In genomic region chr6:72788892-72789699, GRCm38 (mm10) we compare ENCODE assay signal across 8 mouse cellular contexts. TPM values are rescaled to one million over a fixed set of nuclear protein-coding genes. Genes with fewer than 3 reads are reported as not detected.
DNase-seq lines count a peak whose midpoint lies in the region; ATAC-seq and TF ChIP-seq lines count a peak whose summit lies in the region.

Gene Tcf7l1 (minus strand): TSS chr6:72789254.

- peak within 1 kb of the TSS; percentile 91 for H3K27ac ChIP-seq in heart, embryonic 13.5 days (replicated peaks)
- peak within 1 kb of the TSS; percentile 96 for H3K27ac ChIP-seq in kidney, postnatal 0 days
- peak within 1 kb of the TSS; percentile 64 for H3K27ac ChIP-seq in liver, adult 2 months (replicated peaks; ENCODE audit: insufficient read depth, low read depth, low read length)

- peak within 1 kb of the TSS; percentile 80 for H3K4me3 ChIP-seq in heart, embryonic 13.5 days
- peak within 1 kb of the TSS; percentile 96 for H3K4me3 ChIP-seq in kidney, postnatal 0 days (replicated peaks; ENCODE audit: low read depth, low read length)
- H3K4me3 ChIP-seq in liver, adult 2 months (ENCODE audit: insufficient read depth, low read depth, low read length), result peak within 1 kb of the TSS; percentile 77
- peak within 1 kb of the TSS; percentile 70 for H3K4me3 ChIP-seq in myocyte

- TF ChIP-seq CTCF in kidney, postnatal 0 days (IDR thresholded peaks at IDR 0.05; ENCODE audit: low read depth), result peak; percentile 98
- peak; percentile 98 for TF ChIP-seq CTCF in liver, adult 2 months (IDR thresholded peaks at IDR 0.05; ENCODE audit: low read depth, low read length)

- H3K4me2 ChIP-seq in heart, embryonic 13.5 days, result peak within 1 kb of the TSS; percentile 92
- peak within 1 kb of the TSS; percentile 61 for H3K4me2 ChIP-seq in kidney, postnatal 0 days (ENCODE audit: low read length)
- peak within 1 kb of the TSS; percentile 81 for H3K4me2 ChIP-seq in myocyte (ENCODE audit: low read depth)

- peak within 1 kb of the TSS; percentile 96 for H3K9ac ChIP-seq in heart, embryonic 13.5 days
- H3K9ac ChIP-seq in kidney, postnatal 0 days (ENCODE audit: low read depth, low read length), result peak within 1 kb of the TSS; percentile 90
- H3K9ac ChIP-seq in liver, adult 2 months (ENCODE audit: low read depth, low read length), result peak within 1 kb of the TSS; percentile 94

- H3K36me3 ChIP-seq in heart, embryonic 13.5 days, result peaks cover 15% of the 10 kb centered on the region
- H3K36me3 ChIP-seq in kidney, postnatal 0 days (ENCODE audit: insufficient read depth, low read length), result no peaks in the 10 kb centered on the region
- H3K36me3 ChIP-seq in liver, adult 2 months (ENCODE audit: control insufficient read depth, insufficient read depth, low read length), result no peaks in the 10 kb centered on the region
- no peaks in the 10 kb centered on the region for H3K36me3 ChIP-seq in myocyte (ENCODE audit: control insufficient read depth, insufficient read depth)

- 0 out of 2 replicates have a peak, but pooled peaks cover 7% of the 10 kb centered on the region for H3K27me3 ChIP-seq in heart, embryonic 13.5 days (replicated peaks)
- H3K27me3 ChIP-seq in kidney, postnatal 0 days (ENCODE audit: insufficient read depth, low read length), result no peaks in the 10 kb centered on the region
- H3K27me3 ChIP-seq in liver, adult 2 months (ENCODE audit: control insufficient read depth, insufficient read depth, low read length), result no peaks in the 10 kb centered on the region
- H3K27me3 ChIP-seq in myocyte (ENCODE audit: control insufficient read depth, insufficient read depth, insufficient read length), result no peaks in the 10 kb centered on the region

- 0% methylated on average over 68 of the region's 80 CpGs for WGBS in heart, embryonic 13.5 days
- under 1% methylated on average over 78 of the region's 80 CpGs for WGBS in kidney, postnatal 0 days
- WGBS in liver, adult 2 months, result under 1% methylated on average over 72 of the region's 80 CpGs

- TF ChIP-seq POLR2A in liver, adult 2 months (IDR thresholded peaks at IDR 0.05; ENCODE audit: extremely low read depth, insufficient read depth, low read length), result peak; percentile 39; the same call in 1 of the 2 replicates
- peak; percentile 89 for TF ChIP-seq POLR2A in myocyte (IDR thresholded peaks at IDR 0.05; ENCODE audit: insufficient read length, low read depth)

- H3K9me3 ChIP-seq in heart, embryonic 13.5 days, result no peaks in the 10 kb centered on the region
- H3K9me3 ChIP-seq in kidney, postnatal 0 days (replicated peaks; ENCODE audit: low read length), result no peaks in the 10 kb centered on the region

- no peaks in the 10 kb centered on the region for H3K79me2 ChIP-seq in liver, adult 2 months (ENCODE audit: control insufficient read depth, insufficient read depth, low read length)
- peaks cover 27% of the 10 kb centered on the region for H3K79me2 ChIP-seq in myocyte (ENCODE audit: control insufficient read depth, insufficient read depth)

- ATAC-seq in heart, embryonic 13.5 days (ENCODE audit: extremely low read depth, insufficient number of reproducible peaks, low FRiP score, low TSS enrichment), result peak; percentile 83
- peak; percentile 91 for ATAC-seq in kidney, postnatal 0 days (replicated peaks; ENCODE audit: low FRiP score, low read depth)

- peak; percentile 87 for DNase-seq in B cell, adult 2 months
- peak; percentile 46 for DNase-seq in brain, embryonic 18.5 days (ENCODE audit: low read depth, low spot score)
- DNase-seq in fibroblast of lung, adult 2 months (ENCODE audit: low read depth), result peak; percentile 78
- DNase-seq in kidney, postnatal 0 days (ENCODE audit: low spot score), result peak; percentile 96
- DNase-seq in liver, adult 2 months (ENCODE audit: extremely low read depth, low read depth, low spot score), result peak; percentile 66
- DNase-seq in spleen, postnatal 4 days (ENCODE audit: low spot score in 2 of 2), result peak; percentile 75 to 91

- peak within 1 kb of the TSS; percentile 91 for H3ac ChIP-seq in myocyte (ENCODE audit: control insufficient read depth, insufficient read length)

- H3K4me1 ChIP-seq in heart, embryonic 13.5 days, result peaks cover 18% of the 10 kb centered on the region
- 0 out of 2 replicates have a peak, but pooled peaks cover 4% of the 10 kb centered on the region for H3K4me1 ChIP-seq in kidney, postnatal 0 days (replicated peaks; ENCODE audit: insufficient read depth, low read length)
- H3K4me1 ChIP-seq in liver, adult 2 months (ENCODE audit: control insufficient read depth, insufficient read depth, low read length), result no peaks in the 10 kb centered on the region

TF ChIP-seq in myocyte, 11 proteins besides CTCF, POLR2A, EP300 and RAD21:
- no peak for TF ChIP-seq CEBPB (IDR thresholded peaks at IDR 0.05; ENCODE audit: insufficient read depth, poor library complexity, severe bottlenecking)
- no peak for TF ChIP-seq E2F4 (IDR thresholded peaks at IDR 0.05; ENCODE audit: insufficient read depth)
- peak in 1 of 3 experiments; percentile 7 for TF ChIP-seq MYOG (IDR thresholded peaks at IDR 0.05; ENCODE audit: control insufficient read depth in 1 of 3, insufficient read depth in 1 of 3, insufficient read length in 2 of 3, low read depth in 2 of 3)
- TF ChIP-seq SRF (IDR thresholded peaks at IDR 0.05; ENCODE audit: control insufficient read depth, insufficient read length, low read depth), result no peak
- peak; percentile 91 for TF ChIP-seq POLR2AphosphoS2 (IDR thresholded peaks at IDR 0.05; ENCODE audit: insufficient read length, low read depth)
- TF ChIP-seq USF1 (IDR thresholded peaks at IDR 0.05; ENCODE audit: low read depth), result no peak
- no peak for TF ChIP-seq REST (IDR thresholded peaks at IDR 0.05; ENCODE audit: insufficient read depth, insufficient read length)
- no peak for TF ChIP-seq TCF3 (IDR thresholded peaks at IDR 0.05; ENCODE audit: insufficient read length, low read depth)
- TF ChIP-seq TCF12 (IDR thresholded peaks at IDR 0.05; ENCODE audit: insufficient read depth, poor library complexity, severe bottlenecking), result no peak
- TF ChIP-seq MYOD1 (IDR thresholded peaks at IDR 0.05; ENCODE audit: control insufficient read depth in 1 of 3, insufficient read length in 2 of 3, low read depth in 2 of 3), result peak in 1 of 3 experiments; percentile 26
- TF ChIP-seq MAX (IDR thresholded peaks at IDR 0.05; ENCODE audit: low read depth), result no peak

RNA-seq across cellular contexts. Expression of gene Tcf7l1, which starts in this region (rescaled TPM):
- 13.2 and 16.1 TPM in 2 replicates for polyA plus RNA-seq in heart, embryonic 13.5 days (2015; fragmentation: Nextera tagmentation; extraction: Ambion mirVana)
- polyA plus RNA-seq in kidney, postnatal 0 days (2015; fragmentation: Nextera tagmentation; extraction: Ambion mirVana), result 23.8 and 25.0 TPM in 2 replicates
- 0.92 and 1.1 TPM in 2 replicates for total RNA-seq in liver, adult 2 months (2014; rRNA removed)
- 5.0 and 6.9 TPM in 2 replicates for polyA plus RNA-seq in liver, adult 2 months (2012; rRNA removed)
- 13.3 TPM for polyA plus RNA-seq in myocyte (2012; fragmentation: generic; extraction: Trizol)

Comparison
In these comparisons a context has a peak if more than half of its experiments do, and no peak if none do; other contexts are left out.
1. Peak in every context shown above with its lines: DNase-seq, ATAC-seq, H3K4me3 ChIP-seq and H3K27ac ChIP-seq.
2. DNase-seq: peak in every context shown above with its lines; median percentile 96 in kidney, postnatal 0 days; 87 in B cell, adult 2 months; 83 in spleen, postnatal 4 days; 78 in fibroblast of lung, adult 2 months; 66 in liver, adult 2 months; 46 in brain, embryonic 18.5 days.